Mouse (Mus musculus): ENCODE results near the gene Cdk5rap2.

The Cdk5rap2 gene

GRCm38 (mm10) chr4:70261315-70261714 lies 148.9 kb downstream of the Cdk5rap2 start:
- peak; percentile 2 for DNase-seq (ENCODE audit: low read depth, low spot score)

- DNase-seq (ENCODE audit: low read depth, low spot score), result no peak
These were observed 149.8 kb downstream of the Cdk5rap2 start for GRCm38 (mm10) chr4:70260419-70260807.

DNA sequence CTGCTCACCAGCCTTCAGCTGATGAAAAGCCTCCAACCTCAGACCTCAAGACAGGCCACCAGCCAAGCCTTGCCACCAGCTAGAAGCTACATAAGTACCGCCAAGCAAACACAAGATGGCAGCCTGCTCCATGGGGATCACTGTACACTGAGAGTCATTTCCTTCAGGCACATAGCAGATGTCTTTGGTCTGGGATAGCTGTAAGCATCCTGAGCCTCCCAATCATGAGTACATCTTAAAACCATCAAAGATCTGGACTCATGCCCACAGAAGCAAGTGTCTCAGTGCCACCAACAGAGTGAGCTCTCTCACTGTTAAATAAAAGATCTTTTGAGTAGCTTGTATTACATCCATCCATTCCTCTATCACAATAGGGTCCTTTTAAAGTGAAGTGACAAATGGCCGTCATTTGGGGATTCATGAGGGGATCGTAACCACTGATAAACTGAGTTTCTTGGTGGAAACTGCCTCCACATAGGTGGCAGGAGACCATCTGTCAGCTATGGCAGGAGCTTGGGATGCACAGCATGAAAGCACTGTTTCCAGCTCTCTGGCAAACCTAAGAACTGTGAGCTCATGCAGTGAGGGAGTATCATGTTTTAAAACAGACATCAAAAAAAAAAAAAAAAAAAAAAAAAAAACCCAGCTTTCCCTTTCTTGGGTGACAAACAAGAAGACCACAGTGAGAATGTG lies 150.4 kb downstream of the Cdk5rap2 start:
- DNase-seq (ENCODE audit: low read depth, low spot score), result no peak

DNA sequence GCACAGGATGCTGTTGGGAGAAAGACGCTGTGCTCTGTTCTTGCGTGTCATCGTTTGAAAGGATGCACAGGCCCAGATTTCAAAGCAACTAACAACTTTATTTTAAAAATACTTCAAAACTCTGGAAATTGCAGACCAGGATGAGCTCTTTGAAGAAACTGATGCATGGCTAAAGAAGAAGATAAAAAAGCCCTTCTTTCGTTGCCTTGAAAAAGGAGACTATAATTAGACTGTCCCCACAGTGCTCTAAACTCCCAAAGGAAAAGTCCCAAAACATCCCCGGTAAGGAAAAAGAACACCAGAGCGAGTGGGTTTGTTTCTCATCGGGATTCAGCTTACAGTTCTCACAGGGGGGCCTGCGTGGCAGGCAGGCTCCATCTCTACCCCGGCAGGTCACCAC lies 151.4 kb downstream of the Cdk5rap2 start:
- no peak for DNase-seq (ENCODE audit: low read depth, low spot score)

DNA sequence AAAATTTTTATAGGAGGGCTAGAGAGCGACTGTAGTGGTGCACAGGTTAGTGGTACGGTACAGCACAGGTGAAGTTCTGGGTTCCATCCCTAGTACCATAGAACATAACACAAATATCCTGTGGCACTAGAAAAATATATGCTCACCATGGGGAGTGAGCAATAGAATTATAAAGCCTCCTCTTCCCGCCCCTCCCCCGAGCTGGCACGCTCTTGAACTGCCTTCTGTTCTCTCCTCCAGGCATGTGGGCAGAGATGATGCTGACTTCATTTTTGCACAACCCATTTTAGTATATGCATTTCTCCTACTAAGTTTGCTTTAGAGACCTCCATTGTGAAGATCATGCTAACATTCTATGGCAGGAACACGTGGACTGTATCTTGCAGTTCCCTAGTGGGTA lies 152.0 kb downstream of the Cdk5rap2 start:
- no peak for DNase-seq (ENCODE audit: low read depth, low spot score)

GRCm38 (mm10) chr4:70251782-70252181 lies 158.5 kb downstream of the Cdk5rap2 start:
- DNase-seq (ENCODE audit: low read depth, low spot score), result no peak

DNA sequence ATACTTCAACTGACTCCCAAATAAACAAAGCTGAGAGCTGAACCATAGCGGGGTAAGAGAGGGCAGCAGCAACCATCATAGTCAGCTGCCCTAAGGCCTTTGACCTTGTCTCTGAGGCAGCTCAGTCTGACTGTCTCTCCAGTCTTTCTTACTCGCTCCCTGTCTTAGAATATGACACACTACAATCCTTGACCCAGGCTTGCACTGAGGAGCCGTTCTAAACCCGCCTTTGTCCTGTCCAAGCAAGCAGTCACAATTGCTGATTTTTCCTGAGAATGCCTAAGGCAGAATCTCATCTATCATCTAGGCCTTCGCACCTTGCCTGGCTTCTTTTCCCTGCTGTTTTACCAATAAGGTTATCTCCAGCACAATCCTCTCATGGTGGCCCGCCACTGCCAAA lies 164.5 kb downstream of the Cdk5rap2 start:
- no peak for DNase-seq (ENCODE audit: low read depth, low spot score)

DNA sequence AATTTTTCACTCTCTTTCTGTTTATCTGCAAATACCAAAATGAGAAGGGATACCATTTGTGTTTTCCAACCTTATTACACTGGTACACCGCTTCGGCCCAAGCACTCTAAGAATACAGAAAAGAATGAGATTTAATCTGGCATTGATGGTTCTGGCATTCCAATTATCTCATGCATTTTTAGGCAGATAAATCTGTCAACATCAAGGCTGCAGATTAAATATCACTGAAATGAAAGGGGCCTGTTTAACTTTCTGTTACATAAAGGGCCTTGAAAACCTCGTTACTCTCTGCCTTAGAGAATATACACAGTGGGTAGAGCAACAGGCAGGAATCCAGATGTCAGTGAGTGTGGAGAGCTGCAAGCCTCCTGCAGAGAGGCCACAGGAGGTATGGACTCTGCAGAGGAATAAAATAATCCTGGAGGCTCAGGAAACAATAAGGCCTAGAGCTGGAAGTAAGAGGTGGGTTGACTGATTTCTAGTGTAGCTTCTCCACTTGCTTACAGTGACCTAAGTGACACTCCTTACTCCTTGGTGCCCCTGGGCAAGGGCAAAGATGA lies 166.6 kb downstream of the Cdk5rap2 start:
- no peak for DNase-seq (ENCODE audit: low read depth, low spot score)

- no peak for DNase-seq (ENCODE audit: low read depth, low spot score)
These were observed 170.5 kb downstream of the Cdk5rap2 start for GRCm38 (mm10) chr4:70239731-70240130.

DNA sequence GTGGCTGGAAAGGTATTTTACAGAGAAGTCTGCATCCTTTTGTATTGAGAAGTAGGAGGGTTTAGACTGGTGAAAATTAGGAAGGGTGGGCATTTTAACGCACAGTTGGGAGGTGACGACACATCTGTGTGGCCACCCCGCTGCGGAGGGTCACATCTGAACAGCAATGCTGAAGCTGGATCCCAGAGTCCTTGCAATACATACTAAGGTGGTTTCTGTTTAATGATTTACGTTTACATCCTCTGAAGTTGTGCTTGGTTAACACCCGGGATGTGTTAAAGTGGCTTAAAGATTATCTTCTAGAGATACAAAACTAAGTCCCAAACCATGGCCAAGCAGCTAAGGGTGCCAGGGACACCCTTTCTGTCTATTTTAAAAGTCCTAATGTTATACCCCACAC lies 171.4 kb downstream of the Cdk5rap2 start:
- no peak for DNase-seq (ENCODE audit: low read depth, low spot score)

DNA sequence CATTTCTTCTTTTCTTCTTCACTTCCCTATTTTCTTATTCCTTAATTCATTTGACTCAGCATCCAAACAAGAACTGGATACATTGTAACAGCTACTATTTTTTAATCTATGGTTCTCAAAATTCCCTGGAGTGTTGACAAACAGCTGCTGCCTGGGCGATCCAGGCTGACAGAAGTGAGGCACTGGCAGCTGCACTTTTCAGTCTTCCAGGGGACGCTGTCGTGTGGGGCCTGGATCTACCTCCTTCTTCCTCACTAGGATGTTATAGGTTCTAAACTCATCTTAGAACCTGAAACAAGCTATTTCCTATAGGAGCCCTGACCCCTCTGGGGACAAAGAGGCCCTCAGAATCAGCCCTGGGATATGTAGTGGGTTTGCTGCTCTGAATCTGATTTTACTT lies 177.9 kb downstream of the Cdk5rap2 start:
- no peak for DNase-seq (ENCODE audit: low read depth, low spot score)

DNA sequence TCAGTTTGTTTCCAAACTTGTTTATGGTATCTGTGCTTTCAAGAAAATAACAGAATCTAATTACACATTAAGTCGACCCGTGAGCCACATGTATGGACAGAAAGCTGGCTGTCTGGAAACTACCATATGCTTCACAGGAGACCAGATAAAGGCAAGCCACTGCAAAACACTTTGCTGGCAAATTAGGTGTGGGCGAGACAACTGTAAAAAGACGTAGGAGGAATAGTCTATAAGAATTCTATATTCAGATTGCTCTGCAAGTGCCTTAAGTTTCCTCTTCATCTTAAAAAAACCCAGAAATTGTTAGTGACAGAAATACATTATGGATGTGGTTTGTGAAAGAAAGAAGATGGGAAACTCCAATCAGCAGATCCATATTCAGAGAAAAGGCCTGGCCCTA lies 180.4 kb downstream of the Cdk5rap2 start:
- DNase-seq (ENCODE audit: low read depth, low spot score), result no peak

DNA sequence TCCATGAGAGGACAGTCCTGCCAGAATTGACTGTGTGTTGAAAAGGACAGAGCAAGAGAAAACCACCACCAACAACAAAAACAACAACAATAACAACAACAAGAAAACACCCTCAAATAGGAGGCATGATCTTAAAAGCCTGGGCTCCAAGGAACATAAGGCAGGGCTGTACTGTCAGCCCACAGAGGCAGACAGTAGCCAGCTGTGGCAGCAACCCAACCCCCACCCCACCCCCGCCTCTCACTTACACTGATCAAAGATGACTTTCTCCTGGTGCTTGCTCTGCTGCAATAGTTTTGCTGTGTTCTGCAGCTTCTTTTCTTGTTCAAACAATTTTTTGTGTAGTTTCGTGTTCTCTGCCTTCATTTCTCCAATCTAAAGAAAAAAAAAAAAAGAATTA lies 181.9 kb downstream of the Cdk5rap2 start:
- no peak for DNase-seq (ENCODE audit: low read depth, low spot score)

- no peak for DNase-seq (ENCODE audit: low read depth, low spot score)
These were observed 182.6 kb downstream of the Cdk5rap2 start for GRCm38 (mm10) chr4:70227667-70228066.

DNA sequence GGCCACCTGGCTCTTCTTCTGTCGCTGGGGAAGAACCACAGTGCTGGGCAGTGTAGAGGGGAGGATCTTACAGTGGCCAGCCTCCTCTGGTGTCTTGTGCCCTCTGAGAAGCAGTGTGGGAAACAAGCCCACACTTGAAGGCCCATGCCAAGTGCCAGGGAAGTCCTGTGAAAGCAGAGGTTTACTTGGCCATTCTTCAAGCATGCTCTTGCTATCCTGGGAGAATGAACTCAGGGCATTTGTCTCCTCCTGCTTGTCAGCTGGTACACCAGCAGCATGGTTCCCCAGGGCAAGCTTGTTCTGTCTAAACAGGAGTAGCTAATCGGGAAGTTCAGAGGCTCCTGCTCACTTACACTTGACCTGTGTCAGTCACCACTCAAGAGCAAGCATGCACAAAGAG lies 185.7 kb downstream of the Cdk5rap2 start:
- no peak for DNase-seq (ENCODE audit: low read depth, low spot score)

GRCm38 (mm10) chr4:70221878-70222277 lies 188.4 kb downstream of the Cdk5rap2 start:
- no peak for DNase-seq (ENCODE audit: low read depth, low spot score)

- no peak for DNase-seq (ENCODE audit: low read depth, low spot score)
These were observed 188.9 kb downstream of the Cdk5rap2 start for GRCm38 (mm10) chr4:70221370-70221769.

- no peak for DNase-seq (ENCODE audit: low read depth, low spot score)
These were observed 189.7 kb downstream of the Cdk5rap2 start for GRCm38 (mm10) chr4:70220277-70221180.

- no peak for DNase-seq (ENCODE audit: low read depth, low spot score)
These were observed 190.5 kb downstream of the Cdk5rap2 start for GRCm38 (mm10) chr4:70219776-70220175.

DNA sequence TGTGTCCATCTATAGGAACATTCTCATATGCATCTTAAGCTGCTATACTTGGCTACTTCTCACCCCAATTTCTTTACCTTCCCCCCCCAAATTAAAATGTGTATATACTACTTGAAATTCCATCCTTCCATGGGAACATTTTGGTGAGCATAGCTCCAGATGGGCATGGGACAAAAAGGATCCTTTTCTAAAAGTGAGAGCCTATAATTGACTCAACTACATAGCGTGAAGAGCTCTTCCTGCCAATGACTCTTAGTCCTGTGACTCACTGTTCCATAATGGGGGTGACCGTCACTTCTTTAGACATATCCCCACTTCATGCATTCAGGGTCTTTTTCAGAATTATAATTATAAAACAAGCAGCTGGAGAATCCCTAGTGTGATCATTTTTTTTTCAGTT lies 224.3 kb downstream of the Cdk5rap2 start:
- DNase-seq (ENCODE audit: low read depth, low spot score), result no peak
